Mouse (Mus musculus): Measurements from ENCODE around the gene Mkrn3.

- TF ChIP-seq CTCF (IDR thresholded peaks at IDR 0.05) (no peak), POLR2A (IDR thresholded peaks at IDR 0.05; ENCODE audit: insufficient read depth, low read depth, low read length) (no peak), EP300 (IDR thresholded peaks at IDR 0.05; ENCODE audit: insufficient read depth, low read depth, low read length) (no peak)
Measured at GRCm38 (mm10) chr7:62376510-62377304, 43.2 kb downstream of the Mkrn3 start, which contains the start of gene Magel2.
